27 mouse cellular contexts compared by ENCODE assay signal in the genomic region with DNA sequence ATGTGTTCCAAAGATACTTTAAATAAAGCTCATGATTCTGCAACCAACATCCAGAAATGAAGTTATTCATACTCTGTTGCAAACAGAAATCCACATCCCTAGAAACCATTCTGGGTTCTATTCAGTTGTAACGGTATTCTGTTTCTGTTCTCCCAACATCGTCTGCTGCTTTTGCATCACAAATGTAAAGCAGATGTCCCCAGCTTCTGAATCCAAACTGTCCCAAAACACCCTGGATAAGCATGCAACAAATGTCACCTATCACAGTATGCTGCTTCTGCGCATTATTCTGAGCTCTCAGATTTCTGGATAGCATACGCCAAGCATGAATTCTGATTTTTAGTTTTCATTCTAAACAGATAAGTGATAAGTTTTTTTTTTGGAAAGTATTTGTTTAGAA.
"Had no signal": no experiment of that assay in that cellular context is flagged by ENCODE, and none has a peak within 500 bp of the region (broad histone marks: within the 10 kb centered on the region; RNA-seq: fewer than 3 reads in every experiment).

No protein-coding gene starts in this region.

- DNase-seq: gastrocnemius, postnatal 14 days; gastrocnemius, postnatal 36 days; heart, adult 11 months; heart, adult 2 months; heart, postnatal 14 days; heart, postnatal 36 days; kidney, adult 18-20 months; kidney, adult 8-10 months; kidney, postnatal 10 days; kidney, postnatal 25 days; kidney, postnatal 4 days; liver; liver, embryonic 13.5 days; liver, postnatal 0 days had no signal

- H3K27me3 ChIP-seq: heart, embryonic 13.5 days; heart, embryonic 15.5 days; intestine, embryonic 15.5 days; limb, embryonic 12.5 days; liver, embryonic 13.5 days; liver, embryonic 15.5 days had no signal

- H3K9ac ChIP-seq: heart, embryonic 13.5 days; heart, embryonic 15.5 days; hindbrain, embryonic 14.5 days; intestine, embryonic 15.5 days; limb, embryonic 12.5 days; liver, embryonic 13.5 days; liver, embryonic 15.5 days; liver, postnatal 0 days had no signal

- H3K4me1 ChIP-seq: heart, embryonic 13.5 days; heart, embryonic 15.5 days; intestine, embryonic 15.5 days; limb, embryonic 10.5 days; limb, embryonic 12.5 days; liver, embryonic 13.5 days; liver, embryonic 15.5 days had no signal

- H3K4me2 ChIP-seq: heart, embryonic 11.5 days; heart, embryonic 13.5 days; heart, embryonic 15.5 days; hindbrain, embryonic 14.5 days; intestine, embryonic 15.5 days; limb, embryonic 12.5 days; liver, embryonic 11.5 days; liver, embryonic 13.5 days; liver, embryonic 15.5 days had no signal

- H3K36me3 ChIP-seq: heart, embryonic 13.5 days; heart, embryonic 15.5 days; intestine, embryonic 15.5 days; limb, embryonic 10.5 days; limb, embryonic 12.5 days; liver, embryonic 13.5 days; liver, embryonic 15.5 days had no signal

- H3K4me3 ChIP-seq: heart, adult 2 months; heart, embryonic 13.5 days; heart, embryonic 15.5 days; intestine, embryonic 15.5 days; left cerebral cortex, adult 2 months; limb, embryonic 10.5 days; limb, embryonic 12.5 days; liver, embryonic 13.5 days; liver, embryonic 15.5 days had no signal

- ATAC-seq: hindbrain, embryonic 16.5 days; inflammation-experienced regulatory T-cells, adult 6 months; intestine, embryonic 15.5 days; intestine, postnatal 0 days; liver, postnatal 0 days had no signal

- H3K9me3 ChIP-seq: heart, embryonic 13.5 days; heart, embryonic 15.5 days; intestine, embryonic 15.5 days; limb, embryonic 10.5 days; limb, embryonic 12.5 days; liver, embryonic 13.5 days; liver, embryonic 15.5 days had no signal

- H3K27ac ChIP-seq: heart, adult 2 months; heart, embryonic 13.5 days; heart, embryonic 15.5 days; hindbrain, embryonic 14.5 days; intestine, embryonic 15.5 days; left cerebral cortex, adult 2 months; limb, embryonic 10.5 days; limb, embryonic 12.5 days; liver, embryonic 13.5 days; liver, embryonic 15.5 days had no signal
